ENCODE assay signal across 8 mouse cellular contexts in the genomic region with DNA sequence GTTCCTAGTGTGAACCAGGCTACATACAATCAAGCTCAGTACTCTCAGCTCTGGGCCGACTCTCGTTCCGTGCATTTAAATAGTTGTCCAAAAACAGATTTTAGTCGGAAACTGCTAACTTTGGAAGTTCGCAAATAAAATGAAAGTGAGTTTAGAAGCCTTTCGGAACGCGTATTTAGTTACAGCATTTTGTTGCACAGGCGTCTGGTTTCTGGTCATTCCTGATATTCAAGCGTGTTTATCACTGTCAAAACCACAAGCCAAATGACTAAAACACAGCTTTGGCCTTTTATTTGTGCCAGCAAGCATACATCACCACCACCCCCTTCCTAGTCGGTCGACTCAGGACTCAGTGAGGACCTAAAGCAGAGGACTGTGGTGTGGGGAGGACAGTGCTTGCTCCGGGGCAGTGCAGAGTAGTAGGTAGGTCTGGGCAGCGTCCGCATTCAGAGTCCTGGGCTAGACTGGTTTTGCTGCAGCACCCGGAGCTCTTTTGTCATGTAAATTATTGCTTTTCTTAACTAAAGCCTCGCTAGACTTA. TPM values are rescaled to one million over a fixed set of nuclear protein-coding genes. Genes with fewer than 3 reads are reported as not detected.
A peak's percentile ranks its signal among the peaks of the same experiment; 100 is the strongest.
DNase-seq lines count a peak whose midpoint lies in the region; ATAC-seq and TF ChIP-seq lines count a peak whose summit lies in the region.

No protein-coding gene starts in this region.

- H3K9ac ChIP-seq in forebrain, embryonic 14.5 days (ENCODE audit: low read length): peak overlapping the region; percentile 66
- peak overlapping the region; percentile 86 for H3K9ac ChIP-seq in intestine, postnatal 0 days (ENCODE audit: low read depth, low read length)
- H3K9ac ChIP-seq in stomach, embryonic 14.5 days (replicated peaks; ENCODE audit: low read depth, low read length): peak overlapping the region; percentile 38; the same call in 1 of the 2 replicates

- TF ChIP-seq POLR2A in testis, adult 2 months (IDR thresholded peaks at IDR 0.05; ENCODE audit: control insufficient read depth, low read depth, low read length): no peak

- no peaks in the 10 kb centered on the region for H3K9me3 ChIP-seq in forebrain, embryonic 14.5 days (replicated peaks; ENCODE audit: control insufficient read depth, low read length)
- H3K9me3 ChIP-seq in intestine, postnatal 0 days (ENCODE audit: control insufficient read depth): no peaks in the 10 kb centered on the region
- H3K9me3 ChIP-seq in stomach, embryonic 14.5 days (ENCODE audit: control insufficient read depth, low read depth, low read length): no peaks in the 10 kb centered on the region

- peaks cover 36% of the 10 kb centered on the region for H3K4me1 ChIP-seq in testis, adult 2 months (ENCODE audit: control insufficient read depth, insufficient read depth, low read length)
- peaks cover 20% of the 10 kb centered on the region for H3K4me1 ChIP-seq in forebrain, embryonic 14.5 days (ENCODE audit: control insufficient read depth, insufficient read depth, low read length)
- H3K4me1 ChIP-seq in intestine, postnatal 0 days (replicated peaks; ENCODE audit: control insufficient read depth, insufficient read depth, low read length): peaks cover 23% of the 10 kb centered on the region
- H3K4me1 ChIP-seq in stomach, embryonic 14.5 days (ENCODE audit: control insufficient read depth, insufficient read depth, low read length): peaks cover 30% of the 10 kb centered on the region; the same call in 1 of the 2 replicates

- H3K4me3 ChIP-seq in testis, adult 2 months (ENCODE audit: control insufficient read depth, low read depth, low read length): peak overlapping the region; percentile 87
- peak overlapping the region; percentile 50 for H3K4me3 ChIP-seq in forebrain, embryonic 14.5 days (ENCODE audit: low read depth, low read length)
- H3K4me3 ChIP-seq in intestine, postnatal 0 days (ENCODE audit: low read depth, low read length): peak overlapping the region; percentile 83
- peak overlapping the region; percentile 52 for H3K4me3 ChIP-seq in stomach, embryonic 14.5 days (ENCODE audit: low read depth, low read length)

- no peak for TF ChIP-seq CTCF in testis, adult 2 months (IDR thresholded peaks at IDR 0.05; ENCODE audit: control insufficient read depth, insufficient read depth, insufficient replicate concordance, low read depth, low read length)
- TF ChIP-seq CTCF in intestine, postnatal 0 days (IDR thresholded peaks at IDR 0.05; ENCODE audit: low read depth): no peak

- no peak for DNase-seq in testis, postnatal 14 days (ENCODE audit: low spot score)
- peak; percentile 71 for DNase-seq in adrenal gland, adult 8-10 months
- DNase-seq in forebrain, embryonic 14.5 days (ENCODE audit: low spot score): peak; percentile 57
- DNase-seq in lung, postnatal 10 days: peak; percentile 44
- DNase-seq in layer of hippocampus, postnatal 14 days (ENCODE audit: low spot score in 2 of 2): no peak

- peak overlapping the region; percentile 81 for H3K27ac ChIP-seq in testis, adult 2 months (ENCODE audit: control insufficient read depth, insufficient read depth, low read depth, low read length)
- peak overlapping the region; percentile 79; the same call in 1 of the 2 replicates for H3K27ac ChIP-seq in forebrain, embryonic 14.5 days (ENCODE audit: low read depth, low read length)
- H3K27ac ChIP-seq in intestine, postnatal 0 days (ENCODE audit: low read depth, low read length): peak overlapping the region; percentile 92
- peak overlapping the region; percentile 93; the same call in 1 of the 2 replicates for H3K27ac ChIP-seq in stomach, embryonic 14.5 days (ENCODE audit: low read length)

- 0 out of 2 replicates have a peak, but pooled peaks have one; percentile 24 for ATAC-seq in forebrain, embryonic 14.5 days
- no peak for ATAC-seq in intestine, postnatal 0 days
- no peak for ATAC-seq in stomach, embryonic 14.5 days (ENCODE audit: insufficient number of reproducible peaks, insufficient read depth, low FRiP score, low read depth)

- no peaks in the 10 kb centered on the region for H3K27me3 ChIP-seq in testis, adult 2 months (ENCODE audit: control insufficient read depth, insufficient read depth, low read length)
- H3K27me3 ChIP-seq in forebrain, embryonic 14.5 days (replicated peaks; ENCODE audit: control insufficient read depth, insufficient read depth, low read length): peaks cover 25% of the 10 kb centered on the region
- H3K27me3 ChIP-seq in intestine, postnatal 0 days (replicated peaks; ENCODE audit: control insufficient read depth, insufficient read depth, low read length): no peaks in the 10 kb centered on the region
- H3K27me3 ChIP-seq in stomach, embryonic 14.5 days (ENCODE audit: control insufficient read depth, insufficient read depth, low read length): no peaks in the 10 kb centered on the region

- no peaks in the 10 kb centered on the region for H3K36me3 ChIP-seq in testis, adult 2 months (ENCODE audit: control insufficient read depth, insufficient read depth, low read length)
- H3K36me3 ChIP-seq in forebrain, embryonic 14.5 days (ENCODE audit: control insufficient read depth, insufficient read depth, low read length): no peaks in the 10 kb centered on the region
- no peaks in the 10 kb centered on the region for H3K36me3 ChIP-seq in intestine, postnatal 0 days (ENCODE audit: control insufficient read depth, insufficient read depth)
- H3K36me3 ChIP-seq in stomach, embryonic 14.5 days (ENCODE audit: control insufficient read depth, insufficient read depth, low read length): no peaks in the 10 kb centered on the region

- H3K4me2 ChIP-seq in forebrain, embryonic 14.5 days (ENCODE audit: low read length): peak overlapping the region; percentile 87
- peak overlapping the region; percentile 94 for H3K4me2 ChIP-seq in intestine, postnatal 0 days (replicated peaks; ENCODE audit: low read depth)
- H3K4me2 ChIP-seq in stomach, embryonic 14.5 days (replicated peaks; ENCODE audit: low read depth, low read length): peak overlapping the region; percentile 98

- WGBS in forebrain, embryonic 14.5 days: 4% methylated on average over 17 of the region's 17 CpGs
- 4% methylated on average over 17 of the region's 17 CpGs for WGBS in intestine, postnatal 0 days
- WGBS in stomach, embryonic 14.5 days: 4% methylated on average over 17 of the region's 17 CpGs

RNA-seq across cellular contexts. Expression of gene Cpt1a, which starts 2.2 kb away (rescaled TPM):
- polyA plus RNA-seq in testis, adult 2 months (2012; rRNA removed): 17.6 and 18.9 TPM in 2 replicates
- total RNA-seq in adrenal gland, adult 8-10 months (2022): 100 to 1,000 TPM; 255 to 425 (median 320) TPM
- polyA plus RNA-seq in forebrain, embryonic 14.5 days (2014; fragmentation: Nextera tagmentation; extraction: Ambion mirVana): 14.5 and 15.1 TPM in 2 replicates
- polyA plus RNA-seq in intestine, postnatal 0 days (2015; fragmentation: Nextera tagmentation; extraction: Ambion mirVana): 104 and 105 TPM in 2 replicates
- 21.4 and 25.2 TPM in 2 replicates for polyA plus RNA-seq in stomach, embryonic 14.5 days (2014; fragmentation: Nextera tagmentation; extraction: Ambion mirVana)
- 10 to 100 TPM; 29.1 to 34.5 TPM for total RNA-seq in layer of hippocampus, postnatal 14 days (2021)

RNA-seq across cellular contexts. Expression of gene Ighmbp2, which starts 41.5 kb away (rescaled TPM):
- 4.1 and 4.4 TPM in 2 replicates for polyA plus RNA-seq in testis, adult 2 months (2012; rRNA removed)
- total RNA-seq in adrenal gland, adult 8-10 months (2022): 10 to 100 TPM in 1 of 4 experiments, 1 to 10 TPM in 3; 9.5 to 11.7 (median 9.6) TPM
- polyA plus RNA-seq in forebrain, embryonic 14.5 days (2014; fragmentation: Nextera tagmentation; extraction: Ambion mirVana): 7.0 and 9.5 TPM in 2 replicates
- polyA plus RNA-seq in intestine, postnatal 0 days (2015; fragmentation: Nextera tagmentation; extraction: Ambion mirVana): 3.2 and 3.7 TPM in 2 replicates
- 7.9 and 9.1 TPM in 2 replicates for polyA plus RNA-seq in stomach, embryonic 14.5 days (2014; fragmentation: Nextera tagmentation; extraction: Ambion mirVana)
- total RNA-seq in layer of hippocampus, postnatal 14 days (2021): 10 to 100 TPM; 10.1 to 10.3 TPM

RNA-seq across cellular contexts. Expression of gene Mrpl21, which starts 41.6 kb away (rescaled TPM):
- polyA plus RNA-seq in testis, adult 2 months (2012; rRNA removed): 24.6 and 24.7 TPM in 2 replicates
- total RNA-seq in adrenal gland, adult 8-10 months (2022): 10 to 100 TPM; 57.7 to 66.9 (median 65.7) TPM
- polyA plus RNA-seq in forebrain, embryonic 14.5 days (2014; fragmentation: Nextera tagmentation; extraction: Ambion mirVana): 112 and 128 TPM in 2 replicates
- polyA plus RNA-seq in intestine, postnatal 0 days (2015; fragmentation: Nextera tagmentation; extraction: Ambion mirVana): 69.1 and 75.1 TPM in 2 replicates
- 130 and 134 TPM in 2 replicates for polyA plus RNA-seq in stomach, embryonic 14.5 days (2014; fragmentation: Nextera tagmentation; extraction: Ambion mirVana)
- 10 to 100 TPM; 52.2 to 57.4 TPM for total RNA-seq in layer of hippocampus, postnatal 14 days (2021)

Comparison
In these comparisons a context has a peak if more than half of its experiments do, and no peak if none do; other contexts are left out.
1. DNase-seq: peak in adrenal gland, adult 8-10 months (single experiment), forebrain, embryonic 14.5 days (single experiment) and lung, postnatal 10 days (single experiment); none in testis, postnatal 14 days (single experiment) and layer of hippocampus, postnatal 14 days (0 of 2).
2. Peak in every context shown above with its lines, with median percentiles within 50 percentile points of each other: H3K27ac ChIP-seq, H3K4me3 ChIP-seq, H3K4me2 ChIP-seq and H3K9ac ChIP-seq.